ENCODE assay signal across 8 mouse cellular contexts in genomic region chr5:139735677-139736503, GRCm38 (mm10). TPM values are rescaled to one million over a fixed set of nuclear protein-coding genes. Genes with fewer than 3 reads are reported as not detected.
DNase-seq lines count a peak whose midpoint lies in the region; ATAC-seq and TF ChIP-seq lines count a peak whose summit lies in the region.

Micall2 (minus strand) TSS chr5:139736336.

- peaks cover 17% of the 10 kb centered on the region for H3K36me3 ChIP-seq in megakaryocyte, embryonic 14.5 days (replicated peaks; ENCODE audit: low read length)

- peak within 1 kb of the TSS; percentile 55 for H3K4me3 ChIP-seq in cortical plate, adult 2 months (ENCODE audit: insufficient read depth, low read length)
- peak within 1 kb of the TSS; percentile 96 for H3K4me3 ChIP-seq in megakaryocyte, embryonic 14.5 days (replicated peaks)

- 0 out of 2 replicates have a peak, but pooled peaks cover 1% of the 10 kb centered on the region for H3K4me1 ChIP-seq in cortical plate, adult 2 months (ENCODE audit: control insufficient read depth, insufficient read depth, low read length)
- peaks cover 94% of the 10 kb centered on the region for H3K4me1 ChIP-seq in megakaryocyte, embryonic 14.5 days

- no peaks in the 10 kb centered on the region for H3K27me3 ChIP-seq in megakaryocyte, embryonic 14.5 days (replicated peaks)

- peak; percentile 96 for ATAC-seq in activated CD4-positive, CD25-positive, alpha-beta regulatory T cell, adult 4 months

- DNase-seq in gastrocnemius, adult 8-10 months (ENCODE audit: low spot score in 2 of 2) = peak; percentile 96
- DNase-seq in hindlimb bud, embryonic 11.5 days (ENCODE audit: extremely low spot score, low read depth, low spot score) = peak; percentile 63
- peak; percentile 59 to 84 for DNase-seq in left cerebral cortex, adult 8-10 months (ENCODE audit: low spot score in 2 of 2)
- DNase-seq in right cerebral cortex, postnatal 10 days (ENCODE audit: low spot score in 2 of 2) = peak; percentile 93 to 95
- DNase-seq in urinary bladder, postnatal 25 days (ENCODE audit: low spot score) = peak; percentile 95

- TF ChIP-seq POLR2A in cortical plate, adult 2 months (IDR thresholded peaks at IDR 0.05; ENCODE audit: extremely low read depth, insufficient read depth, low read length) = no peak

- no peak for TF ChIP-seq CTCF in cortical plate, adult 2 months (IDR thresholded peaks at IDR 0.05; ENCODE audit: extremely low read depth, insufficient read depth, low read length)

- H3K27ac ChIP-seq in cortical plate, adult 2 months (ENCODE audit: insufficient read depth, low read length) = no peak within 1 kb of the TSS

- no peaks in the 10 kb centered on the region for H3K9me3 ChIP-seq in megakaryocyte, embryonic 14.5 days

RNA-seq across cellular contexts. Expression of gene Micall2, which starts in this region (rescaled TPM):
- polyA plus RNA-seq in activated CD4-positive, CD25-positive, alpha-beta regulatory T cell, adult 4 months (2017; shearing (Covaris generic)) = not detected
- polyA plus RNA-seq in cortical plate, adult 2 months (2012; rRNA removed) = 1.4 and 1.5 TPM in 2 replicates
- under 1 TPM; 0.24 to 0.74 (median 0.37) TPM for total RNA-seq in gastrocnemius, adult 8-10 months (2022)
- total RNA-seq in left cerebral cortex, adult 8-10 months (2022) = 1 to 10 TPM; 2.4 to 3.3 (median 2.7) TPM
- polyA plus RNA-seq in megakaryocyte, embryonic 14.5 days (2012; ENCODE audit: insufficient read depth, low replicate concordance) = 54.5 and 69.6 TPM in 2 replicates

Comparison
In these comparisons a context has a peak if more than half of its experiments do, and no peak if none do; other contexts are left out.
1. RNA of gene Micall2 (polyA plus RNA-seq): 54.5 to 69.6 TPM in megakaryocyte, embryonic 14.5 days; 1.4 to 1.5 TPM in cortical plate, adult 2 months and not detected in activated CD4-positive, CD25-positive, alpha-beta regulatory T cell, adult 4 months; every median in the first group is over 10 times any median in the second.
2. Peak in ATAC-seq in activated CD4-positive, CD25-positive, alpha-beta regulatory T cell, adult 4 months; RNA of the gene not detected or under 1 TPM.
3. Peak in DNase-seq in gastrocnemius, adult 8-10 months; RNA of the gene not detected or under 1 TPM.
4. Peak in every context shown above with its lines, with median percentiles within 50 percentile points of each other: DNase-seq.